Mouse (Mus musculus): Measurements from ENCODE around the gene Ptdss2. TPM values are rescaled to one million over a fixed set of nuclear protein-coding genes. Genes with fewer than 3 reads are reported as not detected.

The Ptdss2 gene
- total RNA-seq, 2 experiments from 2014 or later, result 40.2 to 42.5 TPM

Other genes starting within 250 kb of the Ptdss2 start
- 100 to 1,000 TPM; 119 to 120 TPM for gene Psmd13, start 240.4 kb upstream of the Ptdss2 start, total RNA-seq (2021)
- 10 to 100 TPM; 45.1 to 49.1 TPM for gene Sirt3, start 240.1 kb upstream of the Ptdss2 start, total RNA-seq (2021)
- 1,000 to 10,000 TPM; 1,034 to 1,156 TPM for gene Cox8b, start 221.9 kb upstream of the Ptdss2 start, total RNA-seq (2021)
- not detected for gene Nlrp6, start 201.5 kb upstream of the Ptdss2 start, total RNA-seq (2021)
- gene Pgghg, start 181.0 kb upstream of the Ptdss2 start, total RNA-seq (2021), result 1 to 10 TPM; 8.4 to 8.7 TPM
- 1 to 10 TPM in 1 of 2 experiments, under 1 TPM in 1; 0.72 to 1.4 TPM for gene Ifitm5, start 172.1 kb upstream of the Ptdss2 start, total RNA-seq (2021)
- not detected for gene Gm45717, start 166.4 kb upstream of the Ptdss2 start, total RNA-seq (2021)
- 100 to 1,000 TPM; 178 to 182 TPM for gene Ifitm2, start 166.4 kb upstream of the Ptdss2 start, total RNA-seq (2021)
- 1 to 10 TPM; 2.6 to 3.0 TPM for gene Ifitm1, start 155.2 kb upstream of the Ptdss2 start, total RNA-seq (2021)
- 10 to 100 TPM; 79.3 to 83.8 TPM for gene Ifitm3, start 111.6 kb upstream of the Ptdss2 start, total RNA-seq (2021)
- gene Ifitm6, start 104.5 kb upstream of the Ptdss2 start, total RNA-seq (2021), result under 1 TPM in 1 of 2 experiments, not detected in 1; 0.56 TPM
- gene Gm17387, start 93.3 kb upstream of the Ptdss2 start, total RNA-seq (2021), result not detected
- under 1 TPM; 0.26 to 0.54 TPM for gene B4galnt4, start 61.3 kb upstream of the Ptdss2 start, total RNA-seq (2021)
- under 1 TPM in 1 of 2 experiments, not detected in 1; 0.23 TPM for gene Pkp3, start 44.2 kb upstream of the Ptdss2 start, total RNA-seq (2021)
- 1 to 10 TPM; 3.3 to 4.3 TPM for gene Sigirr, start 21.8 kb upstream of the Ptdss2 start, total RNA-seq (2021)
- gene Ano9, start 4.6 kb upstream of the Ptdss2 start, total RNA-seq (2021), result under 1 TPM in 1 of 2 experiments, not detected in 1; 0.20 TPM
- gene Rnh1, start 50.5 kb downstream of the Ptdss2 start, total RNA-seq (2021), result 10 to 100 TPM; 73.9 to 84.0 TPM
- gene Hras, start 71.6 kb downstream of the Ptdss2 start, total RNA-seq (2021), result 100 to 1,000 TPM; 105 to 119 TPM
- gene Lrrc56, start 71.8 kb downstream of the Ptdss2 start, total RNA-seq (2021), result 1 to 10 TPM; 4.3 to 4.5 TPM
- not detected for gene Lmntd2, start 91.7 kb downstream of the Ptdss2 start, total RNA-seq (2021)
- gene Rassf7, start 93.5 kb downstream of the Ptdss2 start, total RNA-seq (2021), result 1 to 10 TPM; 4.1 to 6.1 TPM
- gene Phrf1, start 106.4 kb downstream of the Ptdss2 start, total RNA-seq (2021), result 10 to 100 TPM; 44.3 to 52.2 TPM
- gene Irf7, start 144.1 kb downstream of the Ptdss2 start, total RNA-seq (2021), result 1 to 10 TPM; 1.3 to 1.4 TPM
- not detected for gene Cdhr5, start 154.4 kb downstream of the Ptdss2 start, total RNA-seq (2021)
- not detected for gene Sct, start 156.8 kb downstream of the Ptdss2 start, total RNA-seq (2021)
- not detected for gene Drd4, start 169.6 kb downstream of the Ptdss2 start, total RNA-seq (2021)
- gene Deaf1, start 205.3 kb downstream of the Ptdss2 start, total RNA-seq (2021), result 10 to 100 TPM; 27.8 to 30.6 TPM
- 10 to 100 TPM; 15.9 to 16.3 TPM for gene Tmem80, start 205.4 kb downstream of the Ptdss2 start, total RNA-seq (2021)
- 1 to 10 TPM; 1.9 TPM for gene Eps8l2, start 216.5 kb downstream of the Ptdss2 start, total RNA-seq (2021)